ENCODE assay signal across 16 mouse cellular contexts in genomic region chr2:170526513-170526912, GRCm38 (mm10). TPM values are rescaled to one million over a fixed set of nuclear protein-coding genes. Genes with fewer than 3 reads are reported as not detected.
DNase-seq lines count a peak whose midpoint lies in the region; ATAC-seq lines count a peak whose summit lies in the region.
"Had no signal": no experiment of that assay in that cellular context is flagged by ENCODE, and none has a peak within 500 bp of the region (broad histone marks: within the 10 kb centered on the region; RNA-seq: fewer than 3 reads in every experiment).

No protein-coding gene starts in this region.

- ATAC-seq in kidney, embryonic 15.5 days (replicated peaks; ENCODE audit: low FRiP score): no peak; the same call in 1 of the 2 replicates
- ATAC-seq: activated CD4-positive, CD25-positive, alpha-beta regulatory T cell, adult 4 months; forebrain, postnatal 0 days; inflammation-experienced regulatory T-cells, adult 6 months had no signal

- DNase-seq in kidney, postnatal 14 days: peak; percentile 19
- DNase-seq in ES-CJ7 (ENCODE audit: low read depth, low spot score): peak; percentile 47
- DNase-seq in ZHBTc4 (ENCODE audit: low read depth, low spot score): peak; percentile 79
- DNase-seq in lung, postnatal 36 days: peak; percentile 60
- no peak for DNase-seq in embryo, embryonic 10 days (ENCODE audit: low spot score)
- DNase-seq in ovary, postnatal 10 days (ENCODE audit: low spot score): no peak
- DNase-seq: cerebellum, adult 18-20 months; forebrain, postnatal 0 days; gastrocnemius, postnatal 25 days had no signal

- H3K36me3 ChIP-seq in kidney, embryonic 15.5 days: no peaks in the 10 kb centered on the region
- H3K36me3 ChIP-seq: hindbrain, embryonic 10.5 days had no signal

- no peak overlapping the region for H3K9ac ChIP-seq in kidney, embryonic 15.5 days
- H3K9ac ChIP-seq: forebrain, postnatal 0 days had no signal

- H3K9me3 ChIP-seq in kidney, embryonic 15.5 days (replicated peaks): no peaks in the 10 kb centered on the region
- H3K9me3 ChIP-seq: hindbrain, embryonic 10.5 days had no signal

- no peaks in the 10 kb centered on the region for H3K27me3 ChIP-seq in kidney, embryonic 15.5 days

- H3K4me1 ChIP-seq in kidney, embryonic 15.5 days: no peaks in the 10 kb centered on the region
- H3K4me1 ChIP-seq: hindbrain, embryonic 10.5 days had no signal

- H3K4me3 ChIP-seq in kidney, embryonic 15.5 days (replicated peaks): no peak overlapping the region
- H3K4me3 ChIP-seq: hindbrain, embryonic 10.5 days had no signal

- H3K27ac ChIP-seq in kidney, embryonic 15.5 days: no peak overlapping the region
- H3K27ac ChIP-seq: hindbrain, embryonic 10.5 days; kidney, postnatal 0 days had no signal

- no peak overlapping the region for H3K4me2 ChIP-seq in kidney, embryonic 15.5 days

- 86% methylated on average over 8 of the region's 8 CpGs for WGBS in kidney, embryonic 15.5 days

RNA-seq across cellular contexts. Expression of gene Cyp24a1, which starts 29.6 kb away (rescaled TPM):
- 1.7 and 1.8 TPM in 2 replicates for polyA plus RNA-seq in kidney, embryonic 15.5 days (2015; fragmentation: Nextera tagmentation; extraction: Ambion mirVana)
- polyA plus RNA-seq: forebrain, postnatal 0 days; inflammation-experienced regulatory T-cells, adult 6 months; liver, adult 2 months; spleen, adult 2 months had no signal

RNA-seq across cellular contexts. Expression of gene Pfdn4, which starts 30.3 kb away (rescaled TPM):
- 77.8 and 103 TPM in 2 replicates for polyA plus RNA-seq in kidney, embryonic 15.5 days (2015; fragmentation: Nextera tagmentation; extraction: Ambion mirVana)

Comparison
In these comparisons a context has a peak if more than half of its experiments do, and no peak if none do; other contexts are left out.
1. DNase-seq: peak in kidney, postnatal 14 days (single experiment), ES-CJ7 (single experiment), ZHBTc4 (single experiment) and lung, postnatal 36 days (single experiment); none in embryo, embryonic 10 days (single experiment) and ovary, postnatal 10 days (single experiment).